Mouse (Mus musculus) bone marrow, adult 2 months (tissue): Measurements from ENCODE around the gene Aebp2.

Experiments
- CTCF ChIP-seq: fragments of 200-500 bp; IDR thresholded peaks from 2 replicates; pipeline ENCODE4 v1.5.1; 2011; ENCODE audit warnings: low read length, control low read depth; ENCODE audit not compliant: control insufficient read depth, insufficient read depth
- POLR2A ChIP-seq: fragments of 200-500 bp; IDR thresholded peaks from 2 replicates; pipeline ENCODE4 v1.6.1; 2011; ENCODE audit warnings: low read depth, mild to moderate bottlenecking, control low read depth, low read length, borderline replicate concordance; ENCODE audit not compliant: control insufficient read depth

DNA sequence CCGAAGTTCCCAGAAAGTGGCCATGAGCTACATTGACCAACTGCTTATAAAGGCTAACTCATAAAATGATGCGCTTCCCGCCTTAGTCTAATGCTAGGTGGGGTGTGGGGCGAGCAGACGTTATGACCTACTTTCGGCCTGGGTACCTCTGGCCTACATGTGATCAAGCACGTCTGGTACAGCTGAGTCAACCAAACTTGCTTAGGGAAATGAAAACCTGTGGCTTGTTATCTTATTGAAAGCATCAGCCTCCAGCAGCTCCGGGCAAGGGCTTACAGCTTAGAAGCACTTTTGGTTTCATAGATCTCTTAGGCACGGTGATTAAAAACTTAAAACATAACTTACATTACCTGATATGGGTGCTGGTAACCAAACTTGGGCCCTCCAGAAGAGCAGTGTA is 23.9 kb upstream of the Aebp2 start:
- TF ChIP-seq POLR2A (no peak), CTCF (no peak)
